Mouse (Mus musculus): ENCODE measurements around the gene Dock11.

Dock11 gene

DNA sequence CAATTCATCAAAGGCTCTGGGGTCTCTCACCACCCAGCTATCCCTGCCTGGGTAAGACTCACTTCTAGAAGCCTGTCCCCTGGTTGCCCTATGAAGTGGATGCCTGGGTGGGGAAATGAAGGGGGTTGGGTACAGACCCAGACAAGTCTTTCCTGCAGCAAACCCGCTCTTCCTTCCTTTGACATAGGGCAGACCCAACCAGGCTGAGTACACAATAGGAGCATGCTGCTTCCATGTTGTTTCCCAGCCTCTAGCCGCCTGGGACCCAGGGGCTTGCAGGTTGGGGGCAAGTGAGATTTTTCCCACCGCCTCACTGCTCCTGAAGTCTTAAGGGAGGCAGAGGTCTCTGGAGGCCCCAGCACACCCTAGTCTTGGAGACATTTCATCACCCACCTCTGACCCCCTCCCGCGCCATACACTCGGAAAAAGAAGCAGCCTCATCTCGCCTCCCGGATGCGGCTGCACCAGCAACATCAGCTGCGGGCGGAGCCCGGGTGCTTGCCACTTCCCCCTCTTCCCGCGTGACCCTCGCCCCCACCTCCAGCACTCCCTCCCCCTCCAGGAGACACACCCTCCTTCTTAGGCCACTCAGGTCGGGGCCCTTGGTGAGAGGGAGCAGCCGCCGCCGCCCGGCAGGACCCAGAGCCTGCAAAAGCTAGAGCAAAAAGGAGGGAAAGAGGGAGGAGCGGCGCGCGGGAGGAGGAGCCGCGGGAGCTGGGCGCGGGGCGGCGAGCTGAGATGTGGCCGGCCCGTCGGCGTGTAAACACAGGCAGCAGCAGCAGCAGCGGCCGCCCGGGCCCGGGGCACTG is at the start of gene Dock11:
Dock11 (plus strand) TSS at position 746 of the 809 bp plus-strand sequence.
- DNase-seq (ENCODE audit: low spot score): peak; percentile 37

DNA sequence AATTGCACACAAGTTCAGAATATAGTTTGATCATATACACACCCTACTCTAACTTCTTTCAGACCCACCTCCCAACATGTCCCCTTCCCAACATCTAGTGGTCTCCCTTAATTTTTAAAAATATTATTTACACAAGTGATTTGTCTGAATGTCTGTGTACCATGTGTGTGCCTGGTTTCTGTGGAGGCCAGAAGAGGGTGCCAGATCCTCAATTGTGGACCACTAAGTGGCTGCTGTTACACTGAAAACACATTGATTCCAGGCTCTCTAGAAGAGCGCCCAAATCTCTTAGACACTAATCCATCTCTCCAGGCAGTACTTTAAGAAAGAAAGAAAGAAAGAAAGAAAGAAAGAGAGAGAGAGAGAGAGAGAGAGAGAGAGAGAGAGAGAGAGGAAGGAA is 8.9 kb upstream of the Dock11 start:
- no peak for DNase-seq (ENCODE audit: low spot score)

DNA sequence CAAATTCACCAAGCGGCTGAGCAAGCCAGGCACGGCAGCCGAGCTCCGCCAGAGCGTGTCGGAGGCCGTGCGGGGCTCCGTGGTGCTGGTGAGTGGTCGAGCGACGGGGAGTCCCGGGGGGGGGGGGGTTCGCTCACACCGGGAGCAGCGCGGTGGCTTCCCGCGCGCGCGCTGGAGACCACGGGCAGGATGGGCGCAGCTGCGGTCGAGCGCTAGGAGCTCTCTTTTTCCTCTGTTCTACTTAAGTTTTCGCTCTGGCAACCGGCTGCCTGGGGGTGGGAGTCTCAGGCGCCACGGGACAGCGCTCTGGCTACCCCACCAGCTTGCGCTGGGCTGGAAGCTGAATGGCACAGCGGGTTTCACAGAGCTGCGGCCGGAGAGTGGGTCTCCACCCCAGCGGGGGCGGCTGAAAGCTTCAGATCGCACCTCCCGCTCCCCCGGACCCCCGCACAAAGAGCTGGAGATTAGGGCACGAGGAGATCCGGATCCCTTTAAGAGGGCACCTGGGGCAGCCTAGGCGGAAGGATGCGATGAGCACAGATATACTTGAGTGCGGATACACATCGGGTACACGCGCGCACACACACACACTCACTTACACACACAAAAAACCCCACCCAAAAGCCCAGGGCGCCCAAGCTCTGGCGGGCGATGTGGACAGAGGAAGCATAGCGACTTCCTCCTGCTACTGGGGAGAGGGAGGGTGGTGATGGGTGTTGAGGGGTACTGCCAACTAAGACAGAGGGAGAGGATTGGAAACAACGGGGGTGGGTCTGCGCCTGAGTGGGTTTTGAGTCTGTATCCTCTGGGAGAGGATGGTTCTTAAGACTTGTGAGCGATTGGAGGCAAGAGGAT is 540 bp downstream of the Dock11 start:
- peak; percentile 6 for DNase-seq (ENCODE audit: low spot score)

DNA sequence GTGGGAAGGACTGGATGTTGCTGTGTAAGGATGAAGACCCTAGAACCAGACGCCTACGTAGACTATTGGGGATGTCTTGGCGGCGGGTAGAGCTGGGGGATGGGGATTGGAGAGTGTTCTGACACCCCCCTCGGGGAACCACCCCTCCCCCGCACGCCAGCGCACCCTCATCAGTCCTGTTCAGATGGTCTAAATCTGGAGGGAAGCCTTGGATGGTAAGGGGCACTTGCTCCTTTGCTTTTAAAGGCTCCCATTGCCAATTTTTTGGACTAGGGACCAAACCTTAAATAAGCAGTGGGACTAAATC is 1.1 kb downstream of the Dock11 start:
- DNase-seq (ENCODE audit: low spot score): no peak

DNA sequence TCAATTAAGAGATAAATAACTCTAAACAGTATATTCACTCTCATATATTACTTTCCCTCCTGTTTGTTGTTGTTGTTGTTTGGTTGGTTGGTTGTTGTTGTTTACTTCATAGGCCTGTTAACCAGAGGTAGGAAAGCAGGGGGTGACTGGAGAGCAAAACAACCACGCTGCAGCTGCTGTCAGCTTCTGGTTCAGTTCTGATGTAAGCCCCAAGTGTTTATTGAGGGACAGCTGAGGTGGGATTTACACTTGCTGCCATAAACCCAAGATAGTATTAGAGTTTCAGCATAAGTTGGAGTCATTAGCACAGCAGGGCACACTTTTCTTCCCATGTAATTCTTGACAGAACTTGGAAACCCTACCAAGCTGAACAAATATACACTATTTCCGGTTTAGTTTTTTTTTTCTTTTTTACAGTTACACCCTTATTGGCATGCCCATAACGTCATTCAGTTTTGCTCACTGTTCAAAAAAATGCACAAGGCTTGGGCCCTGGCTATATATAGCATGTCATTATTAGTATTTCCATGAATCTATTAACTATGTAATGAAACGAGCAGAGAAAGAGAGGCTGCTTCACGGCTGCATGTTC is 3.0 kb downstream of the Dock11 start:
- no peak for DNase-seq (ENCODE audit: low spot score)

DNA sequence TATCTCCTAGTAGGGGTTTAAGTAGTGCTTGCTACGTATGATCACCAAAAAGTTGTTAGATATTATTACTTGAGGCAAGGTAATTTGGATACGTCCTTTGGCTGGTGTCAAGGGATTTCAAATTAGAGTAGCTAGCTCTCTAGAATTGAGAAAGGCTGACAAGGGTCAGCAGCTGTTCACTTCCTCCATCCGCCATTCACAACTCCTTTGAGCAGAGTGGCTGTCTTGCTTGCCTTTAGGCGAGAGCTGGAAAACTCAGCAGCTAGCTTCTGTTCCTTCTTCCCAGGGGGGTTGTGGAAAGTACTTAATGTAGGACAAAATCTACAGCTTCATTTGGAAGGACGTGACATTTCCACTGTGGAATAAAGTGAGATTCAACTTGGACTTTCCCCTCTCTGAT is 3.7 kb downstream of the Dock11 start:
- DNase-seq (ENCODE audit: low spot score): no peak

DNA sequence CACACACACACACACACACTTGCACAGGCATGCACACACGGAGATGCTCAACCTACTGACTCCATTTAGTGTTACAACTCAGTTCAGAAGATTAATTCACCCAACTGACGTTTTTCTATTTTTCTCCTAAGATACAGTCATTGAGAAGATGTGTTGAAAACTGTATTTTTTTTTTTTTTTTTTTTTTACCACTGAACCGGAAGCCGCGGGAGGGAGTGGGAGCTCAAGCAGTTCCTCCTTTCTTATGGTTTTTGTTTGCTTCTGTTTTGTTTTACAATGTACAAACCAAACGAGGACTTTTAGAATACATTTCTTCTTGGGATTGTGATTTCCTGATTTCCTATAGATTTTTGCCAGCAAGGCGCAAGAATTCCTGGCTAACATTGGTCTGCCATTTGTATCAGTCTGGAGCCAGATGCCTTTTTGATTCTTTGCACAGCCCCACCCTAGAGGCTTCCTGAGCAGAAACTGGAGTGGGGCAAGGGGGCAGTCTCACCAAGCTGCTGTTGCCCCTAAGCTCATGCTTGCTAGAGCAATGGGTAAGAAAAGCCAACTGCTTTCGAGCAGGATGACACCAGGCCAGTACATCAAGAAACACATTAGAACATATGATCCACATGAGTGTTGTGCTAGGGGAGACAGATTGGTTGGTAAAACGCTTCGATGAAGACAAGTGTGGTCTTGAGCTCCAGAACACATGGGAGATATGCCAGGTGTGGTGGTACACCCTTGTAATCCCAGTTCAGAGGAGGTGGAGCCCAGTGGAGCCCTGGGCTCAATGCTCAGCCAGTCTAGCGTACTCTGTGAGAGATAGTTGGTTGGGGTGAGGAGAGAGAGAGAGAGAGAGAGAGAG is 9.2 kb downstream of the Dock11 start:
- no peak for DNase-seq (ENCODE audit: low spot score)

DNA sequence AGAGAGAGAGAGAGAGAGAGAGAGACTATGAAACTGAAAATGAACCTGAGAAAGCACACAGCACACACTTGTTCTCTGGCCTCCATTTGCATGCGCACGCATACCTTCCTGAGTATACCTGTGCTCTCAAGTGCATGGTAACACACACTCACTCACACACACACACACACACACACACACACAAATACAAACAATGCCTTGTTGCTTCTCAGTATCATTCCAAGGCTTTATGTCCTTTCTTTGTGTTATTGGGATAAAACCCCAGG is 9.8 kb downstream of the Dock11 start:
- DNase-seq (ENCODE audit: low spot score): no peak

DNA sequence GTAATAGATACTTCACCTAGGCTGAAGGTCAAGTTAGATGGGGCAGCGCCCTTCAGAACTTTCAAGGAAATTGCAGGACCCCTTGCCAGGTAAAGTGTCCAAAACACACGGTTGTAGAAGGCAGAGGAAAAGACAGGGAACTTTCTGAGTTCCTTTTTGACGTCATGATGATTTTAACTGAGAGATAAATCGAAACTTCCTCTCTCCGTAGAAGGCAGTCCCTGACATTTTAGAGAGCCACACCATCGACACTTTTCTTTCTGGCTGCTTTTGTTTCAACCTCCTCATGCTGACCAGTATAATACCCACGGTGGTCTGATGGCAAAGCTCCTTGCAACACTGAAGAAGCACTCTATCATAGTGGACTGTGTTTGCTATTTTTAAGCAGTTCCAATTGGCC is 15.7 kb downstream of the Dock11 start:
- no peak for DNase-seq (ENCODE audit: low spot score)

DNA sequence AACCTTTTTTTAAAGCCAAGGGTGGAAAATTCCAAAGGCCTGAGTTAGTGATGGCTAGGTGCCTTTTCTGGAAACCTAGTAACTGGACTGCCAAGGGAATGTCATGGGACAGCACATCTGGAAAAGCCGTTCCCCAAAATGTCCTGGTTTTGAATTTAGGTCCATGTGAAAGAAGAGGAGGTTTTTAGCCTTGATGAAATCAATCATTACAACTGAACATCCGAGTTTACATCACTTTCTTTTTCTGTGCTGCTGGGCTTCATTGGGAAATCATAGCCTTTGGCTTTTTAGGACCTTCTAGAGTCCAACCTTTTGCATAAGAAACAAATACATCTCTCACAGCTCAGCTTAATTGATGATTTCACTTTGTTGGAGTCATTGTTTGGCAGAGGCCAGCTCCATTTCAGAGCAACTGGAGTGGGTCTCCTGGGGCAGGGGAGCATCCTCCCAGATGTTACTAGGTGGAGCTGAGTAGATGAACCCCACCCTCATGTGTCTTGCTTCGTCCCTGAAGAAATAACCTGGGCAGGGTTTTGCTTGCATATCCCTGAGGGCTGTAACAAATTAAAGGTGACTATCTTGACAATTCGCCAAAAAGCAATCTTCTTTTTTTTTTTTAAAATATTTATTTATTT is 18.2 kb downstream of the Dock11 start:
- DNase-seq (ENCODE audit: low spot score): no peak

DNA sequence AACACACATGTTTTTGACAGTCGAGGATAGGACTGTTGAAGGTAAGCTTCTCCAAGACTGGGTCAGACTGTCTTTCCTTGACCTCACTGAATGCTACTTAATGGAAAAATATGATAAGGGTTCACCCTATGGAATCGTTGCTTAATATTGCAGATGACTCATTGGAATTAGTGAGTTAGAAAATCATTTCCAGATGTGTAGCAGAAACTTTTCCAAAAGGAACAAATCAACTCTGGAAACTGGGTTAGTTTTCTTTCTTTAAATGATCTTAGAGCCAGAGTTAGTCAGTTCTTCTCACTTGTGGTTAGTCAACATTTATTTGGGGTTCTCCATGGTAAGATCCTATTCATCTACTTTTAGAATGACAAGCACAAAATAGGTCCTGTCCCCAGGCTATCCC is 30.9 kb downstream of the Dock11 start:
- no peak for DNase-seq (ENCODE audit: low spot score)

DNA sequence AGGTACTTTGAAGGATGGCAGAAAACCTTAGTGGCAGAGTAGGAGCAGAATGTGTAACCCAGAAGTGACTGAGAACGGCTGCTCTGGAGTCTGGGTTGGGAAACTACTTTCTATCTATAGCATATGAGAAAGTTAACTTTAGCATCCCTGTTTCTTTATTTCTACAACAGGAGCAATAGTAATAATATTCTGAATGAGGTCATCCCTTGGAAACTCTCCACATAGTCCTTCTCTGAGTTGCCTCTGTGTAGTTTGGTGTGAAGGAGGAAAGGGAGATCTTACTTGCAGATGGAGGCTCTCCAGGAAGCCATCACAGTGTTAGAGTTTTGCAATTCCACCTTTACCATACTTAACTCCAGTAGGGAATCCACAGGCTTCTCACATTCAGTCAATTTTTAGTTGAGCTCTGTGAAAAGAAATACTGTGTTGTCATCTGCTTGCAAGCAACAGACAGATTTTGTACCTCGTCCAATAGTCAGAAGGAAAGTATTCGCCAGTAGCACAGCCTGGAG is 31.5 kb downstream of the Dock11 start:
- DNase-seq (ENCODE audit: low spot score): no peak

DNA sequence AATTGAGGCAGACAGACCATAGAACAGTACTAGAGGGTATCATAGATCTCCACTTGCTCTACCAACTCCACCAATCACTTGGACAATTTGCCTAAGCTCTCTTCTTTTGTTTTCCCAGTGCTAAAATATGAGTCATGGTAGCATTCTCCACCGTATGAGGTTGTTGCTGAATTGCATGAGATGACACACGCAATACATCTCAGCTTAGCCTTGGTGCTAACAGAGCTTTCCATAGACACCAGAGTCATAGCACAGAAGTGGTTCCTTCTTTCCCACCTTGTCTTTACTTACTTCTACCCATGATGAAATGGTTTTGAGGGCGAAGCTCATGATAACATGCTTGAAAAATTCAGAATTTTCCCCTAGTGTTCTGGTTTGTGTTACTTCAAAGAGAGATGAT is 33.3 kb downstream of the Dock11 start:
- no peak for DNase-seq (ENCODE audit: low spot score)

DNA sequence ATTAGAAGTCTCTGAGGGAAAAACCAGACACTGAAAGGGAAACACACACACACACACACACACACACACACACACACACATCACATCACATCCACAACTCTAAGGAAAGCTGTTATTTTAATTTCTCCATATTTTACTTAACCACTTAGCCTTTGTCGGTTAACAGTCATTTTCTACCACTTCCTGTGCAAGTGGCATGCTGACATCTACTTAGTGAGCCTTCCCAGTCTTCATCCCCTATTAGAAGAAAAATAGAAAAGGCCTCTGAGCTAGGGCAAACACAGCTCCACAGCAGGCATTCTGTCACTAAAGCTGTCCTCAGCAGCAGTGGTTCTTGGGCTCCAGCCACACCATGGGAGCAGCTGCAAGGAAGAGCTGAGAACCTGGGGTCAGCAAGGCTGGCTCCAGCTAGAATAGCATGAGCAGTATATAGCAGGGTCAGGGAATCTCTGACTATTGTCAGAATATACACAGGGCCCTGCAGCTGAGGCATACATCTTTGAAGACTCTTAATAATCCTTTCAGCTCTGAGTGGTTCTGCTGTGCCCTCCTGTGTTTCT is 36.2 kb downstream of the Dock11 start:
- no peak for DNase-seq (ENCODE audit: low spot score)

DNA sequence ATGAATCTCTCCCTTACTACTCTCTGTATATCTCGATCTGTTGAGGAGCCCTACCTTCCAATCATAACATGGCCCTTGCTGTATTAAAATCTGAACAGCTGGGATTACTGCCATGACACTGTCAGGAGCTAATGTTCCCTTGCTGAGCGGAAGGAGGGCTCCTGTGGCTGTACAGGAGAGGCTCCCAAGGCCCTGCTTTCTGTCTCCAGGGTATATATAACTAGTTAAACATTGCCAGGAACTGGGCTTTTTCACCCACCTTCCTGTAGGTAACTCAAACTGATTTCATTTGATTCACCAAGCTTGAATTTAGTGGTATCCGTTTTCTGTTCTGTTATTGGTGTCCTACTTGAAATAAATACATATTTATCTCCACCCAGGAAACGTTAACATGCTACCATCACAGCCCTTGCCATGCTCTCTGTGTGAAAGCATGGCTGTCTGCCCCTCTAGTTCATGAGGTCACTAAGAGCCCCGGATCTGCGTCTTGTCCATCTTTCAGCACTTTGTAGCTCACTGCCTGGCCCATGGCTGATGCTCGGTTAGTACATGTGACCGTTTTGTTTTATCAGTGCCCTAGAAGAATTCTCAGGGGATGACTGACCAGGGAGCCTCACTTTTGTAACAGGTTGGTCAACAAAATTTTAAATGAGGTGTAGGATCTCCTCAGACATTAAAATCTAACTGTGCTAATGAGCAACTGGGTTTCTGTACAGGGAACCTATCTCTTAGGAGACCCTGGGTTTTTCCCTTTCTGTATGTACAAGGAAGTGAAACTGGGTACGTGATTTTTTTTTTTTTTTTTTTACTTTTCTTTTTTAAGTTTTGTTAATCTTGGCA is 41.7 kb downstream of the Dock11 start:
- no peak for DNase-seq (ENCODE audit: low spot score)

DNA sequence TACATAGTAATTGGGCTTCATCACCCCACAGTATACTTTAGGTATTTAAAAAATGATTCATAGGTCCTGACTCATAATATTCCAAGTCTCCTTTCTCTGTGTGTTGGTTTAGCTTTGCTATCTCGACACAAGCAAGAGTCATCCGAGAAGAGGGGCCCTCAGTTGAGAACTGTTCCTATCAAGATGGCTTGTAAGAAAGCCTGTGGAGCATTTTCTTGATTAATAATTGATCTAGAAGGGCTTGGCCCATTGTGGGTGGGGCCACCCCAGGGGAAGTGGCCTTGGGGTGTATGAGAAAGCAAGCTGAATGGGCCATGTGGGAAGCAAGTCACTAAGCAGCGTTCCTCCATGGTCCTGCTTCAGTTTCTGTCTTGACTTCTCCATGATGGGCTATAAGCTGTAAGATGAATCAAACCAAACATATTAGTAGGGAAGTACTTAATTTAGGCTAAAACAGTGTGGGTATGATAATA is 42.3 kb downstream of the Dock11 start:
- no peak for DNase-seq (ENCODE audit: low spot score)

DNA sequence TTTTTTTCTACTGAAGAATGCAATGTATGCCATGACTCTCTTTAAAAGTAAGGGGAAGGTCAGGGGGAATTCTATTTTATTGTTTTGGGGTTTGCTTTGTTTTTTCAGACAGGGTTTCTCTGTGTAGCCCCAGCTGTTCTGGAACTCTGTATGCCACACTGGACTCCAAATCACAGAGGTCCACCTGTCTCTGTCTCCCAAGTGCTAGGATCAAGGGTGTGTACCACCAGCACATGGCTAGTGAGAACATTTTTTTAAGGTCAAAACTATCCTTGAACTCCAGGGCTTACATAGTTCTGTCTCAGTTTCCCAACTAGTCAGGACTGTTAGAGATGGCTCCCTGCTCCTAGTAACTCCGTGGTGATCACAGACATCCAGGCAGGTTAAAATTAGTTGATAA is 43.3 kb downstream of the Dock11 start:
- DNase-seq (ENCODE audit: low spot score): no peak

DNA sequence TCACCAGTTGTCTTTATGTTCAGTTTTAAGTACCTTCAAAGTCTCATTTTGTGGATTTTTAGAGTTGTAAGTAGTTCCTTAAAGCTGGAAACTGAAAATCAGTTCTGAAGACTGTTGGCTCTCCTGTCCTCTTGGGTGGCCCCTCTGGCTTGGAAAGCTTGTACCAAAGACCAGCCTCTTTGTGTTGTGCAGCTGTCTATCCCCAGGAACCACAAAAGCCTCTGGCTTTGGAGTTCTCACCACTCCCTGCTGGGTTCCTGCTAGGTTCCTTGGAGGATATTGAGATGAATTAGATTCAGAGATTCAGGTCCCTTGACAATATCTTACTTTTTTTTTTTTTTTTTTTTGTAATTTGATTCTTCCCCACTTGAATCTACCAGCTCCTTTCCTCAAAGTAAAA is 44.3 kb downstream of the Dock11 start:
- DNase-seq (ENCODE audit: low spot score): no peak

DNA sequence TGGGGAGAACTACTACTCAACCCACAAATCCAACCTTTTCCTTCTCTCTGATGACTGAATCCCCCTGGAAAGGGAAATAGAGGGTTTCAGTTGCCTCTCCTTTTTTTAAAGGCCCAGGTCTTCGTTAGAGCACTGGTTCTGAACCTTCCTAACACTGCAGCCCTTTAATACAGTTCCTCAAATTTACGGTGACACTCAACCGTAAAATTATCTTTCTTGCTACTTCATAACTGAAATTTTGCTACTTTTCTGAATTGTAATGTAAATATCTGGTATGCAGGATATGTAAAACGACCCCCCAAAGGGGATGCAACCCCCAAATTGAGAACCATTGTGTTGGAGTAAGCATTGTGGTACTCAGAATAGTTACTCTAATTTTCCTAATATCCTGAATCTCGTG is 49.5 kb downstream of the Dock11 start:
- no peak for DNase-seq (ENCODE audit: low spot score)

DNA sequence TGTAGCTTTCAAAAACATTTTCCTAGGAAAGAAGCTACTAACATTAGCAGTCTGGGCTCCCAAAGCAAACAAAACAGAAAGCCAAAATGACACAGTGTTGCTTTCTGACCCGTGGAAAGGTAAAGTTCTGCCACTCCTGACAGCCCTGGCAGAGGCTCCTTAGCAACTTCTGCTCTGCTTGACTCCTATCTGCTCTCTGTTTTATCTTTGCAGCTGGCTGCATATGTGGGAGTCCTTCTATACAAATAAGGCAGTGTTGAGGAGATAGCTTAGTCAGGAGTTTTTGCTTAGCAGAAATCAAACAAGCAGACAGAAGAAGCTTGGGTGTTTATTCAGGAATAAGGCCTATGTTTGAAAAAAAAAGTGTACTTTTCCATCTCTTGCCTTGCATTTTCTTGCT is 57.8 kb downstream of the Dock11 start:
- DNase-seq (ENCODE audit: low spot score): no peak
